Mouse (Mus musculus) small intestine, adult 2 months (tissue): ENCODE results near the gene Nudt4.

Experiments
- CTCF ChIP-seq: fragments of 200-500 bp; IDR thresholded peaks from 2 replicates; pipeline ENCODE4 v1.5.1; 2012; ENCODE audit warnings: low read depth, mild to moderate bottlenecking, control low read depth, inconsistent platforms, low read length, moderate library complexity, mixed read lengths; ENCODE audit not compliant: insufficient replicate concordance, insufficient read length; ENCODE audit errors: extremely low read depth
- POLR2A ChIP-seq: fragments of 200-500 bp; IDR thresholded peaks from 2 replicates; pipeline ENCODE4 v1.6.1; 2012; ENCODE audit warnings: low read depth, mild to moderate bottlenecking, control low read depth, inconsistent platforms, low read length, moderate library complexity

- TF ChIP-seq CTCF: no peak
- no peak for TF ChIP-seq POLR2A
Measured at GRCm38 (mm10) chr10:95525037-95525675, 38.8 kb downstream of the Nudt4 start.
